Mouse (Mus musculus): Measurements from ENCODE around the gene Phf7. TPM values are rescaled to one million over a fixed set of nuclear protein-coding genes. Genes with fewer than 3 reads are reported as not detected.

Gene Phf7
- polyA plus RNA-seq, 1 experiment from 2014 or later: 12.6 TPM

DNA sequence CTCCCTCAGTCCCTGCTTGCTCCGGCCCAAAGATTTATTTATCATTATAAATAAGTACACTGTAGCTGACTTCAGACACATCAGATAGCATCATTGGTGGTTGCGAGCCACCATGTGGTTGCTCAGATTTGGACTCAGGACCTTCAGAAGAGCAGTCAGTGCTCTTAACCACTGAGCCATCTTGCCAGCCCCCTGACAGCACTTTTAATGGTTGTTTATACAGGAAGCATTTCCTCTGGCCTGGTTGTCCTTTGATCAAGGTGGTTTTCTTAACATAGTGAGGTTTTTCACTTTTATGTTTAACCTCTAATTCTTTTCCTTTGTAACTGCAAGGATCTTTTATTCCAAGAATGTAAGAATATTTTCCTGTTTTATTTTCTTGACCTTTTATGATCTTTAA, 56.7 kb downstream of the Phf7 start:
- no peaks in the 10 kb centered on the region for H3K9me3 ChIP-seq (replicated peaks)
- no peaks in the 10 kb centered on the region for H3K27me3 ChIP-seq
- H3K4me2 ChIP-seq: no peak overlapping the region
- H3K4me3 ChIP-seq (replicated peaks): no peak overlapping the region
- WGBS: 81% methylated on average over 2 of the region's 2 CpGs
- no peak overlapping the region for H3K27ac ChIP-seq
- H3K4me1 ChIP-seq: peaks cover 10% of the 10 kb centered on the region
- H3K36me3 ChIP-seq: peaks cover 96% of the 10 kb centered on the region
- H3K9ac ChIP-seq: no peak overlapping the region
- ATAC-seq (replicated peaks; ENCODE audit: low FRiP score): no peak

- ATAC-seq (replicated peaks; ENCODE audit: low FRiP score): no peak
- no peak overlapping the region for H3K9ac ChIP-seq
- WGBS: 85% methylated on average over 7 of the region's 7 CpGs
- peaks cover 96% of the 10 kb centered on the region for H3K36me3 ChIP-seq
- no peaks in the 10 kb centered on the region for H3K9me3 ChIP-seq (replicated peaks)
- peaks cover 10% of the 10 kb centered on the region for H3K4me1 ChIP-seq
- no peak overlapping the region for H3K27ac ChIP-seq
- no peaks in the 10 kb centered on the region for H3K27me3 ChIP-seq
- H3K4me2 ChIP-seq: no peak overlapping the region
- H3K4me3 ChIP-seq (replicated peaks): no peak overlapping the region
Measured at GRCm38 (mm10) chr14:31193791-31194190, 57.3 kb downstream of the Phf7 start.

DNA sequence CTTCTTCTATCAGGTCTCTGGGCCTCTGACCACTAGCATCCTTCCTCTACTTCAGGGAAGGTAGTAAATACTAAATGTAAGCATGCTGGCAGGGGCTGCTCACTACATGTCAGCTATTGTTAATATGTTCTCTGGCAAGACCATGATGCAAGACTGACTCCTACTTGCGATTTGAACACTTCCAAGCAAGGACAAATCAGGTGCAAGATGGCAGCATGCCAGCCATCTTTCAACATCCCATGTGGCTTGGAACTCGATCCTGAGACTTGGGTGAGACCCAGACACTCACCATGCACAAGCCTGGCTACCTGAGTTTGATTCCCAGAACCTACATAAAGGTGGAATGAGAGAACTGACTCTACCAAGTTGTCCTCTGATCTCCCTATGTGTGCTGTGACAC, 59.2 kb downstream of the Phf7 start:
- ATAC-seq (replicated peaks; ENCODE audit: low FRiP score): no peak
- no peaks in the 10 kb centered on the region for H3K9me3 ChIP-seq (replicated peaks)
- no peak overlapping the region for H3K9ac ChIP-seq
- 80% methylated on average over 2 of the region's 2 CpGs for WGBS
- H3K36me3 ChIP-seq: peaks cover 97% of the 10 kb centered on the region
- H3K4me1 ChIP-seq: peaks cover 6% of the 10 kb centered on the region; the same call in 1 of the 2 replicates
- no peak overlapping the region for H3K4me3 ChIP-seq (replicated peaks)
- H3K27ac ChIP-seq: no peak overlapping the region
- H3K27me3 ChIP-seq: no peaks in the 10 kb centered on the region
- H3K4me2 ChIP-seq: no peak overlapping the region

- Histone ChIP-seq H3K27ac (no peak overlapping the region), H3K27me3 (no peaks in the 10 kb centered on the region), H3K36me3 (peaks cover 100% of the 10 kb centered on the region), H3K9ac (no peak overlapping the region), H3K4me3 (replicated peaks) (no peak overlapping the region), H3K4me1 (peaks cover 4% of the 10 kb centered on the region; the same call in 1 of the 2 replicates), H3K9me3 (replicated peaks) (no peaks in the 10 kb centered on the region), H3K4me2 (no peak overlapping the region)
- 96% methylated on average over 3 of the region's 3 CpGs for WGBS
- ATAC-seq (replicated peaks; ENCODE audit: low FRiP score): no peak
Measured at GRCm38 (mm10) chr14:31189348-31189747, 61.8 kb downstream of the Phf7 start.

DNA sequence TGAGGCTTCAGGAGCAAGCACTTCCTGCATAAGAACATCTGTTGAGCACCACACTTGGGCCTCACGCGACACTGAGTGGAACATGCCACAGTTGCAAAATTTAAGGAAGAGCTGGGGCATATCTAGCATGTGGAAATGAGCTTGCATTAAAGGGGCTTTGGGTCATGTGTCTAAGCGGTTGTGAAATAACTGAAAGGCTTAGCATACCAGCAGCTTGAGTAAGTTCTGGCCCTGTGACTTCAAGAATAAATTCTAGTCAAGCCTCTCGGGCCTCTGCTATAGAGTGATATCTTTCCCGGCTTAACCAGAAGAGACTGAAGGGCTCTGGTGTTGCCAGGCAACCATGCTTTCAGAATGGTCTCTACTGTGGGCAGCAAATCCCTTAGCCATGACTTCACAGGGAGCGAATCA, 62.3 kb downstream of the Phf7 start:
- H3K4me2 ChIP-seq: no peak overlapping the region
- no peaks in the 10 kb centered on the region for H3K9me3 ChIP-seq (replicated peaks)
- peaks cover 4% of the 10 kb centered on the region; the same call in 1 of the 2 replicates for H3K4me1 ChIP-seq
- WGBS: 80% methylated on average over 6 of the region's 6 CpGs
- H3K36me3 ChIP-seq: peaks cover 100% of the 10 kb centered on the region
- no peak overlapping the region for H3K27ac ChIP-seq
- H3K4me3 ChIP-seq (replicated peaks): no peak overlapping the region
- no peak for ATAC-seq (replicated peaks; ENCODE audit: low FRiP score)
- H3K9ac ChIP-seq: no peak overlapping the region
- no peaks in the 10 kb centered on the region for H3K27me3 ChIP-seq

Other genes starting within 250 kb of the Phf7 start
- 66.4 and 70.1 TPM in 2 replicates for gene Glt8d1, start 249.9 kb downstream of the Phf7 start, polyA plus RNA-seq (2015; fragmentation: Nextera tagmentation; extraction: Ambion mirVana)
- 385 and 440 TPM in 2 replicates for gene Spcs1, start 249.6 kb downstream of the Phf7 start, polyA plus RNA-seq (2015; fragmentation: Nextera tagmentation; extraction: Ambion mirVana)
- 131 and 136 TPM in 2 replicates for gene Pbrm1, start 232.2 kb downstream of the Phf7 start, polyA plus RNA-seq (2015; fragmentation: Nextera tagmentation; extraction: Ambion mirVana)
- 127 and 134 TPM in 2 replicates for gene Gnl3, start 232.2 kb downstream of the Phf7 start, polyA plus RNA-seq (2015; fragmentation: Nextera tagmentation; extraction: Ambion mirVana)
- 98.1 and 112 TPM in 2 replicates for gene Smim4, start 122.4 kb downstream of the Phf7 start, polyA plus RNA-seq (2015; fragmentation: Nextera tagmentation; extraction: Ambion mirVana)
- gene Nt5dc2, start 120.3 kb downstream of the Phf7 start, polyA plus RNA-seq (2015; fragmentation: Nextera tagmentation; extraction: Ambion mirVana): 373 and 384 TPM in 2 replicates
- 32.6 and 40.6 TPM in 2 replicates for gene Stab1, start 82.7 kb downstream of the Phf7 start, polyA plus RNA-seq (2015; fragmentation: Nextera tagmentation; extraction: Ambion mirVana)
- 19.5 and 33.2 TPM in 2 replicates for gene Tnnc1, start 43.0 kb downstream of the Phf7 start, polyA plus RNA-seq (2015; fragmentation: Nextera tagmentation; extraction: Ambion mirVana)
- gene Nisch, start 34.4 kb downstream of the Phf7 start, polyA plus RNA-seq (2015; fragmentation: Nextera tagmentation; extraction: Ambion mirVana): 351 and 428 TPM in 2 replicates
- gene Sema3g, start 33.5 kb downstream of the Phf7 start, polyA plus RNA-seq (2015; fragmentation: Nextera tagmentation; extraction: Ambion mirVana): 3.7 and 3.8 TPM in 2 replicates
- gene Bap1, start 133 bp upstream of the Phf7 start, polyA plus RNA-seq (2015; fragmentation: Nextera tagmentation; extraction: Ambion mirVana): 92.1 and 96.8 TPM in 2 replicates
- 7.6 and 8.5 TPM in 2 replicates for gene Dnah1, start 72.6 kb upstream of the Phf7 start, polyA plus RNA-seq (2015; fragmentation: Nextera tagmentation; extraction: Ambion mirVana)
- 43.6 and 44.4 TPM in 2 replicates for gene Capn7, start 85.3 kb upstream of the Phf7 start, polyA plus RNA-seq (2015; fragmentation: Nextera tagmentation; extraction: Ambion mirVana)
- gene Sh3bp5, start 184.8 kb upstream of the Phf7 start, polyA plus RNA-seq (2015; fragmentation: Nextera tagmentation; extraction: Ambion mirVana): 30.2 and 33.1 TPM in 2 replicates
- gene Eaf1, start 243.1 kb upstream of the Phf7 start, polyA plus RNA-seq (2015; fragmentation: Nextera tagmentation; extraction: Ambion mirVana): 23.8 and 25.7 TPM in 2 replicates
- 58.4 and 63.5 TPM in 2 replicates for gene Mettl6, start 243.7 kb upstream of the Phf7 start, polyA plus RNA-seq (2015; fragmentation: Nextera tagmentation; extraction: Ambion mirVana)

All from kidney, embryonic 15.5 days (tissue).